Mouse (Mus musculus): ENCODE results near the gene Mme. TPM values are rescaled to one million over a fixed set of nuclear protein-coding genes. Genes with fewer than 3 reads are reported as not detected.

Gene Mme
- 2.7 and 4.1 TPM in 2 replicates for polyA plus RNA-seq (2012; rRNA removed)

DNA sequence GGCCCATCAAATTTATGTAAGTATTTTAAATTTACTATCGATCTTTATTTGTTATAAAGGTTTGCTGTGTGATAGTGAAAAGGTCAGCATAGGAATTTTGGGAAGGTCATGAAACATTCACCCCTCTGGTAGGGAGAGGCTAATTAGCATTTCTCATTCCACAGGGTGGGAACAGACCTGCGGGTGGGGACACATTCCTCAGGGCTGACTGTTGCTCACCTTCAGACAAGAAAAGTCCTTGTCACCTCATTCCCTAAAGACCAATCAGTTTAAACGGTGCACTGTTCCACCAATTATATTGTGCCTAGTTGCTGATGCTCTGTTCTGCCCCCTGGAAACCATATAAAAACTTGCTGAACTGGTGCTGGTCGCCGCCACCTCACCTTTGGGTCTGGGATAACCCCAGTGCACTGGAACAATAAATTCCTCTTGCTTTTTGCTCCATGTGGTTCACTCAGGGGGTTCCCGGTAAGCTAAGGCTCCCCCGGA lies at the start of gene Mme:
Gene Mme (plus strand): TSS at position 439 of the 489 bp plus-strand sequence.

Other genes starting within 250 kb of the Mme start
- gene Gm34302, start 242.3 kb downstream of the Mme start, polyA plus RNA-seq (2012; rRNA removed): not detected in 2 replicates

Data from ovary, adult 2 months (tissue).